Mouse (Mus musculus) left cerebral cortex, postnatal 4 days (tissue): ENCODE results near the gene Olfr883. TPM values are rescaled to one million over a fixed set of nuclear protein-coding genes. Genes with fewer than 3 reads are reported as not detected.

ENCODE experiments used
- DNase-seq: peaks from one replicate; pipeline ENCODE4 v3.0.0-alpha.2; 2022
- intact Hi-C: fragments of 180-260 bp; cut with DNase I; formaldehyde crosslinking; loops from one replicate; pipeline ENCODE4 v1.15.1; 2025
- total RNA-seq, 2 experiments: library from RNA; stranded (reverse); gene quantifications; 2 replicates each; pipeline ENCODE4 v1.2.3; 2021

The Olfr883 gene
- not detected for total RNA-seq

DNA sequence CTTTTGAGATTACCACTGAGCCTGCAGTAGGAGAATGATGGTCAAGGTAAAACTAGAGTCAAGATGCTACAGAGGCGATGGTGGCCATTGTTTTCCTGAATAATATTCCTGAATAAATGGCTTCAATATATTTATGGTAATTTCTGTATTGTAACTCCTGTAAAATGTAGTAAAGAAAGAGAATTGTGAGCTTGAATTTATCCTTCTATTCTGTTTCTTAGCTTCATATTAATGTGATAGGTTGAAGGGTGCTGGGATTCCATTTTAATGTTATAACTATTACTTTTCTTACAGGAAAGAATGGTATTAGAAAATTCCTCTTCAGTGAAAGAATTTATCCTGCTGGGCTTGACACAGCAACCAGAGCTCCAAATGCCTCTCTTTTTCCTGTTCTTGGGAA lies at the start of gene Olfr883:
Gene Olfr883, plus strand, starts transcription at position 301 of the 400 bp plus-strand sequence.
- intact Hi-C loops = no loop called here
- DNase-seq = no peak

DNA sequence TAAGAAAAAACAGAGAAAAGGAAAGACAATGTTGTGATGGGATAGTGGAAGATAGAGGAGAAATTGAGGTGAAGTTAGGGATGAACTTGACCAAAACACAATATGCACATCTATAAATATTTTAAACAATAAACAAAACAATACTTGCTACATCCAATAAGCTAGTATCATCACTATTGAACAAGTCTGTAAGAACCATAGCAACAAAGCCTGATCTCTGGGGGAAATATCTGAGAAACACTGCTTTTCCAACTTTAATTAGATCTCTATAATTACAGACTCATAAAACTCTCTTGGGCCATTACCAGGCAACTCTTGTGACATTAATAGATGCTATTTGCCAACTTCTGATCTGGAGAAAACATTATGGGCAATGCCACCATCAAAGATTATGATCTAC lies 34.1 kb upstream of the Olfr883 start, which contains the start of gene Olfr881:
Gene Olfr881, plus strand, starts transcription at position 301 of the 400 bp plus-strand sequence.
- no peak for DNase-seq
- intact Hi-C loops = no loop called here

DNA sequence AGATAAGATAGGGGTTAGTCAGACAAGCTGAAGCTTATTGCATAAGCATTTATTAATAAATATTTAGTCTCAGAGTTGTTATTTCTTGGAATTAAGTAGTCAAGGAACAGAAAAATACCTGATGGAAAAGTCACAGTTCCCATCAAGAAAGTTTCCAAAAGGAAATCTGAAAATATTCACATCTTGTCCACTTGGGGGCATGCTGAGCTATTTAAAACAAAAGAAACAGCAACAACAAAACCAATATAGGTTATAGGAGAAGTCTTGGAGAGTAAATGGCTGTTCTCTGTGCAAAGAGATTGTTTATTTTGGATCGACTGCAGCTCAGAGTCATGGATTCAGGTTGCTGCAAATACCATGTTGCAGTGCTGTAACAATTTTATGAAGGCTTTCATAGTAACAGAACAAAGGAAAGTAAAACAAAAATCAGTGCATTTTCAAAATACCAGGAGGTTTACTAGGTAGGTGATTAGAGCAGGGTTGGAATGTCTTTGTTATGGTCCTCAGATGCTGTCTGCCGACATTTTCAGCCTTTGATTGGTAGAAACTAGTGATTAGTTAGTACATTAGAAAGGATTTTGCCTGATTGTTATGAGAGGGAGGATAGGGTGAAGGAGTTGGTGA lies 26.9 kb upstream of the Olfr883 start:
- no peak for DNase-seq
- intact Hi-C loops = no loop called here

DNA sequence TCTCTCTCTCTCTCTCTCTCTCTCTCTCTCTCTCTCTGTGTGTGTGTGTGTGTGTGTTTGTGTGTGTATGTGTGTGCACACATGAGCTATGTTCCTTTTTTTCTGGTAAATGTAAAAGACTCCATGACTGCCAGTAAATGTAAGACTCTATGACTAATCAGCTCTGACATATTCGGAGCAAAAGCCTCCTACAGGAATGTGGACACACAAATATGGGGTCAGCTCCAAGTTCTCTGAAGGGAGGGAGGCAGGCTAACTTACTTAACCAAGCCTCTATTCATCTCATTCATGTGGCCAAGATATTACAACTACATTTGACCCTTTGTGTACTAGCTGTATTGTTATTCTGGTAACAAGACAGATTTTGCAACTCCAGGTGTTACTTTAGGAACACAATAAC lies 25.6 kb upstream of the Olfr883 start:
- intact Hi-C loops = no loop called here
- no peak for DNase-seq

DNA sequence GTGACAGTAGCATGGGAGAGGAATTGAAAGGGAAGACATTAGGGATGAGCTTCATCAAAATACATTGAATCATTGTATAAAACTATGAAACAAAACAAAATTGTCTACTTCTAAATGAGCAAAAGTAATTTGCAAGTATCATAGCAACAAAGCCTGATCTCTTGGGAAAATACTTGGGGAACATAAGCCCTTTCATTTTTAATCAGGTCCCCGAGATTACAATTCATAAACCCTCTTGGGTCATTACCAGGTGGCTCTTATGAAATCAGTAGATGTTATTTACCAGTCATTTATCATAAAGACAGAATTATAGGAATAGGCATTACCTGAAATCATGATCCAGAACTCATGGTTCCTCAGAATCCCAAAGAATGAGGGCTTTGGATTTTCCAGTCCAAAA lies 20.6 kb downstream of the Olfr883 start, which contains the start of gene Olfr884:
Gene Olfr884, plus strand, starts transcription at position 301 of the 400 bp plus-strand sequence.
- DNase-seq = no peak
- intact Hi-C loops = no loop called here

DNA sequence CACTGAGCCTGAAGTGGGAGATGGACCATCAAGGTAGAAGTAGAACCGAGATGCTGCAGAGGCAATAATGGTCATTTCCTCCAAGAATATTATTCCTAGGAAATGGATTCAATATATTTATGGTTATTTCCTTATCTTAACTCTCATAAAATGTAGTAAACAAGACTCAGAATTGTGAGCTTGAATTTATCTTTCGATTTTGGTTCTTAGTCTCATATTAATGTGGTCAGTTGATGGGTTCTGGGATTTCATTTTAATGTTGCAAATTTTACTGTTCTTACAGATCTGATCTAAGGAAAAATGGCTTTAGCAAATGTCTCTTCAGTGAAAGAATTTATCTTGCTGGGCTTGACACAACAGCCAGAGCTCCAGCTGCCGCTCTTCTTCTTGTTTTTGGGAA lies 35.4 kb downstream of the Olfr883 start, which contains the start of gene Olfr885:
Gene Olfr885, plus strand, starts transcription at position 301 of the 400 bp plus-strand sequence.
- DNase-seq = no peak
- intact Hi-C loops = no loop called here

Other genes starting within 250 kb of the Olfr883 start
- gene Olfr876, start 222.8 kb upstream of the Olfr883 start, total RNA-seq = not detected
- gene Olfr877, start 171.5 kb upstream of the Olfr883 start, total RNA-seq = not detected
- gene Olfr145, start 129.1 kb upstream of the Olfr883 start, total RNA-seq = not detected
- not detected for gene Olfr878, start 108.0 kb upstream of the Olfr883 start, total RNA-seq
- gene Olfr881, start 34.0 kb upstream of the Olfr883 start, total RNA-seq = not detected
- gene Olfr884, start 20.7 kb downstream of the Olfr883 start, total RNA-seq = not detected
- gene Olfr885, start 35.5 kb downstream of the Olfr883 start, total RNA-seq = not detected
- gene Olfr887, start 58.3 kb downstream of the Olfr883 start, total RNA-seq = not detected
- not detected for gene Olfr888, start 82.3 kb downstream of the Olfr883 start, total RNA-seq
- gene Olfr889, start 89.4 kb downstream of the Olfr883 start, total RNA-seq = not detected
- not detected for gene Olfr890, start 116.7 kb downstream of the Olfr883 start, total RNA-seq
- gene Olfr891, start 155.0 kb downstream of the Olfr883 start, total RNA-seq = not detected
- gene Olfr893, start 182.6 kb downstream of the Olfr883 start, total RNA-seq = not detected
- not detected for gene Olfr894, start 192.2 kb downstream of the Olfr883 start, total RNA-seq
- not detected for gene Olfr143, start 227.0 kb downstream of the Olfr883 start, total RNA-seq
- not detected for gene Olfr895, start 242.0 kb downstream of the Olfr883 start, total RNA-seq